Mouse (Mus musculus): ENCODE data around the gene Pdcd4. TPM values are rescaled to one million over a fixed set of nuclear protein-coding genes. Genes with fewer than 3 reads are reported as not detected.
"Not testable (repeated sequence)": the region's sequence is repeated elsewhere in the genome, so short reads cannot be mapped to it uniquely, and the experiment has no call there.

The Pdcd4 gene
- total RNA-seq, 1 experiment from 2014 or later, result 408 TPM

DNA sequence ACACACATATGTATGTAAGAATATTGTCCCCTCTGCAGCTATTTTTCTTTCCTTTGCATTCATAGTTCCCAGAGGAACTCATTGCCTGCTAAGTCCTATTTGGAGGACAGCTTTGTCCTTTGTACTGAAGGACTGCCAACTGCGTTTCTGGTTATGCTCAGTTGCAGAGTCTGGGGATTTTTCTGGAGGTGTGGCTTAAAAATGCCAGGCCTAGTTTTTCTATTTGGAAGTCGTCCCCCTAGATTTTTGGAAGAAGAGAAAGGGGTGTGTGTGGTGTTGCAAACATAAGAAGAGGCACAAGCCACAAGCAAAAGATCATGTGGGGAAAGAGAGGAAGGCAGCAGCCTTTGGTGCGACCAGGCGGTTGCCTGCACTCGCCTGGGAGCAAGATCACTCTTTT lies 6.0 kb downstream of the Pdcd4 start:
- no peak for ATAC-seq (replicated peaks; ENCODE audit: low read depth, poor library complexity, severe bottlenecking)

DNA sequence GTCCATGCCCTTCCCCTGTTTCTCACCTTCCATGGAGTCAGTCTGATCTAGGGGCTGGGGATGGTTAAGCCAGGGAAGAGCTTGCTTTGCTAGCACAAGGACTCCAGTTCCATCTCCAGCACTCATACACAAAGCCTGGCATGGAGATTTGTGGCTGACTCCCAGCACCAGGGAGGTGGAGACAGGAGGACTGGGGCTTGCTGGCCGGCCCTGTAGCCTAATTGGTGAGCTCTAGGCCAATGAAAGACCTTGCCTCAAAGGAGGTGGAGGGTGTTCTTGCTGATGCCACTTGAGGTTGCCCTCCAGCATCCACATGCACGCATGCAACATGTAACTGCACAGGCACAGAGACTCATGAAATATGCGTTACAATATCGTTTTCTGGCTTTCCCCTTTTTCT lies 6.5 kb downstream of the Pdcd4 start:
- no peak for ATAC-seq (replicated peaks; ENCODE audit: low read depth, poor library complexity, severe bottlenecking)

- ATAC-seq (replicated peaks; ENCODE audit: low read depth, poor library complexity, severe bottlenecking), result no peak
These were observed 7.2 kb downstream of the Pdcd4 start for GRCm38 (mm10) chr19:53898970-53899900.

DNA sequence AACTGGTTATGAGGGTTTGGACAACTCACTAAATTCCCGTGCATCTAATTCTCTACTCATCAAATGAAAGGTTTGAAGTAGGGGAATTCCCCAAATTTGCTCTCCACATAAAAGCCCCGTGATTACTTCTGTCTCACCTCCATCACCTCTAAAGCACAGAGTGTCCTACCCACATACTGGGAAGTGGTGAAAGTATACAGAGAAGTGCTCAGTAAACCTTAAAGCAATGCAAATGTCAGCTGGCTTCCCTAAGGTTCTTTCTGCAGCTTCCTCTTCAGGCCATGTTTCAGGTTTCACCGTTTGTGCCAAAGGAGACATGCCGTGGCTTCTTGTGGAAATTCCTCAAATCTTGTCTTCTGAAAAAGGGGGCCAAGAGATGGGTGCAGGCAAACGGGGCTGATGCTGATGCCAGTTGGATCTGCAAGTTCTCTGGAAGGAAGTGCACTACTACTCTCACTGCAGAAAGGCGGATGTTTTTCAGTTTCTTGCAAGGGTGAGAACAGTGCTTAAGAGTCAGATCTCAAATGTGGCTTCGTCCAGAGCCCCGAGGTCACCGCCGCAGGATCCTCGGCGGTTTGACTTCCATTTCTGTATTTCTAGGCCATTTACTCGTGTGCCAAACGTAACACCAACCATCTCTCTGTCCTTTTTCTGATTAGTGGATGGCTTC lies 8.0 kb downstream of the Pdcd4 start:
- no peak for ATAC-seq (replicated peaks; ENCODE audit: low read depth, poor library complexity, severe bottlenecking)

- 0 out of 2 replicates have a peak, but pooled peaks have one; percentile 2 for ATAC-seq (replicated peaks; ENCODE audit: low read depth, poor library complexity, severe bottlenecking)
These were observed 10.1 kb downstream of the Pdcd4 start for GRCm38 (mm10) chr19:53901931-53902738.

GRCm38 (mm10) chr19:53902739-53903487 lies 10.9 kb downstream of the Pdcd4 start:
- peak; percentile 80 for ATAC-seq (replicated peaks; ENCODE audit: low read depth, poor library complexity, severe bottlenecking)

GRCm38 (mm10) chr19:53903507-53904321 lies 11.7 kb downstream of the Pdcd4 start:
- ATAC-seq (replicated peaks; ENCODE audit: low read depth, poor library complexity, severe bottlenecking), result peak; percentile 18

- no peak for ATAC-seq (replicated peaks; ENCODE audit: low read depth, poor library complexity, severe bottlenecking)
These were observed 12.9 kb downstream of the Pdcd4 start for GRCm38 (mm10) chr19:53904833-53905480.

- ATAC-seq (replicated peaks; ENCODE audit: low read depth, poor library complexity, severe bottlenecking), result peak; percentile 15
These were observed 14.1 kb downstream of the Pdcd4 start for GRCm38 (mm10) chr19:53906033-53906702.

- not testable (repeated sequence) for ATAC-seq (replicated peaks; ENCODE audit: low read depth, poor library complexity, severe bottlenecking)
These were observed 14.7 kb downstream of the Pdcd4 start for GRCm38 (mm10) chr19:53906703-53907070.

DNA sequence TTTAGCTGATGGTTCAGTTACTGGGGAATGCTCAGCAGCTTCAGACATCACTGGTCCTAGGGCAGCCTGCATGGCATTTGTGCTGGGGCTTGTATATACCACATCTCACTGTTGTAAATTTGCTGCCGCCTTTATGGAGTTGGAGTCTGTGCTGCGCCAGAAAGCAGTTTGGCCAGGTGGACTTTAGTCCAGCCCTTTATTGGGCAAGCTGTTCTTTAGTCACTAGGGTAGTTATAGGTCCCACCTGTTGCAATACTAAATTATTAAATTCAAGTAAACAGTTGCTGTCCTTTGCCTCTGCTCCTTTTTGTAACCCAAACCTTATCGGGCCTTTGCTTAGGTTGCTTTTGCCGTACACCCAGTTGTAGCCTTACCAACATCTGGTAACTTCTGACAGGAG lies 22.9 kb downstream of the Pdcd4 start:
- no peak for ATAC-seq (replicated peaks; ENCODE audit: low read depth, poor library complexity, severe bottlenecking)

- ATAC-seq (replicated peaks; ENCODE audit: low read depth, poor library complexity, severe bottlenecking), result no peak
These were observed 27.5 kb downstream of the Pdcd4 start for GRCm38 (mm10) chr19:53919541-53919940.

DNA sequence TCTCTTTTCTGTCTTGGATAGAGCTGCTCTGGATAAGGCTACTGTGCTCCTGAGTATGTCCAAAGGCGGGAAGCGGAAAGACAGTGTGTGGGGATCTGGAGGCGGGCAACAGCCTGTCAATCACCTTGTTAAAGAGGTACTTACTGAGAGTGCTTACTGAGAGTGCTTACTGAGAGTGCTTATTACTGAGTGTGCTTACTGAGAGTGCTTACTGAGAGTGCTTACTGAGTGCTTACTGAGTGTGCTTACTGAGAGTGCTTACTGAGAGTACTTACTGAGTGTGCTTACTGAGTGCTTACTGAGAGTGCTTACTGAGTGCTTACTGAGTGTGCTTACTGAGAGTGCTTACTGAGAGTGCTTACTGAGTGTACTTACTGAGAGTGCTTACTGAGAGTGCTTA lies 30.0 kb downstream of the Pdcd4 start:
- not testable (repeated sequence) for ATAC-seq (replicated peaks; ENCODE audit: low read depth, poor library complexity, severe bottlenecking)

DNA sequence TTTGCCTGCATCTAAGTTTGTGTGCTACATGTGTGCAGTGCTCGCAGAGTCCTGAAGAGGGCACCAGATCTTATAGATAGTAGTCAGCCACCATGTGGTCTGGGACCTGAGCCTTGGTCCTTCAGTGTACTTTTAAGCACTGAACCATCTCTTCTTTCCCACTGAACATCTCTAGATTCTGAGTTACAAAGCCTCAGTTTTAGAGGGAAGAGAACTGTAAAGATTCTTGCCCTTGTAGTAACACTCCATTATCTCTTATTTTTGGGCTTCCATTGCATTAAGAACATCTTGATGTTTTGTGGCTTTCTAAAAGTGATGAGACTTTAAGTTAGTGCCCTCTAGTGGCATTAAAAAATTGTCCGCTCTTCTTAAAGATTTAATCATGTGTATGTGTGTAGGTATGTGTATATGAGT lies 33.3 kb downstream of the Pdcd4 start:
- peak; percentile 80 for ATAC-seq (replicated peaks; ENCODE audit: low read depth, poor library complexity, severe bottlenecking)

DNA sequence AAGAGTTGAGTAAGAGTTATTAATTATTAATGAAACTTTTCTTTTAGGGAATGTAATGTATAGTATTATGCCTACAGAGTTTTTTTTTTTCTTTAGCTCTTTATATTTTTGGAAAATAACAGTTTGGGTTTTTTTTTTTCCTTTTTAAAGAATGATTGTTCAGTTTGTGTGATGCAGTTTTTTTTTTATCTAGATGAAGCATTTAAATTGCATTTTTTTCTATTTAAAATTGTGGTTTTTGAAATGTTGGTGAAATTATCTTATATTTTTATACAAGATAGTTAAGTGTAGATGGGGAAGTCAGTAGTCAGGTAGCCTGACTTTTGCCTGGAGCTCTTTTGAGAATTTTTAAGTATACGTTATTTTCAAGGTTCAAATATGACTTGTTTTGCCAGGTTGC lies 34.7 kb downstream of the Pdcd4 start:
- ATAC-seq (replicated peaks; ENCODE audit: low read depth, poor library complexity, severe bottlenecking), result no peak

- no peak for ATAC-seq (replicated peaks; ENCODE audit: low read depth, poor library complexity, severe bottlenecking)
These were observed 37.2 kb downstream of the Pdcd4 start for GRCm38 (mm10) chr19:53929218-53929617.

DNA sequence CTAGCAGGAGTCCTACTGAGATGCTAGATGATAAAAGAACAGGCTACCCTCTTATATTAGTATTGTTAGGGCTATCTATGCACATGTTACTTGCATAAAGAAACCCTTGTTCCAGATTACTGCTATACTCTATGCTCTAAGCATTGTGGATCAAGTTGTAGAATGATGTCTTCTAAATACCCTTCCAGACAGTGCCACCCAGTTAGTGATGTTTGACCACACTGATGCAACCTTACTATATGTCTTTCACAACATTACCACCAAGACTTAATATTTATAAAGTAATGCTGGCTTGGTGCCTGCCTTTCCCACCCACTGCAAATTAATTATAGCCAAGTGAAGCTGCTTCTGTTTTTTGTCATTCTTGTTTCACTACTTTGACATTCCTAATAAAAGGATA lies 41.0 kb downstream of the Pdcd4 start:
- no peak for ATAC-seq (replicated peaks; ENCODE audit: low read depth, poor library complexity, severe bottlenecking)

GRCm38 (mm10) chr19:53934046-53934445 lies 42.0 kb downstream of the Pdcd4 start:
- ATAC-seq (replicated peaks; ENCODE audit: low read depth, poor library complexity, severe bottlenecking), result no peak

Measured in common myeloid progenitor, adult 5-6 weeks (primary cell).